Mouse (Mus musculus): ENCODE measurements around the gene Afdn. TPM values are rescaled to one million over a fixed set of nuclear protein-coding genes. Genes with fewer than 3 reads are reported as not detected.

Gene Afdn
- polyA plus RNA-seq, 1 experiment from 2014 or later, result 86.2 TPM

DNA sequence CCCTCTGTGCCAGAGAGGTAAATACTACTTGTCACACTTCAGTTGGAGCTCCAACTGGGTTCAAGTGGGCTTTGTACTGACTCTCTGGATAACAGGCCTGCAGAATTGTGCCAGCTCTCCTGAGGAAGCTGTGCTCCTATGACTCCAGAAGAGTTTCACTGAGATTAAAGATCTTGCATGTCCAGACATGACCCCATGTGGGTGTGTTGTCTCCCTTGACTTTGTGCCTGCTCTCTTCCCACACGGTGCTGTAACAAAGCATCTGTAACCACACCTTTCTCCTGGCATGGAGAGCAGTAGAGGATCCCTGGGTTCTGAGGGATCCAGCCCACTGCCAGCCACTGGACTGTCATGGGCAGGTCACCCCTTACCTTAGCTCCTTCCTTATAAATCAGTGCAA lies 95.1 kb downstream of the Afdn start:
- ATAC-seq (replicated peaks; ENCODE audit: low FRiP score, low TSS enrichment, low read depth), result no peak
- Histone ChIP-seq H3K9ac (ENCODE audit: low read length) (no peak overlapping the region), H3K27me3 (replicated peaks; ENCODE audit: control insufficient read depth, insufficient read depth, low read length) (no peaks in the 10 kb centered on the region), H3K4me1 (replicated peaks; ENCODE audit: control insufficient read depth, insufficient read depth, low read length) (no peaks in the 10 kb centered on the region), H3K9me3 (ENCODE audit: control insufficient read depth, low read length) (no peaks in the 10 kb centered on the region), H3K4me2 (ENCODE audit: low read length) (no peak overlapping the region), H3K27ac (ENCODE audit: low read depth) (no peak overlapping the region), H3K4me3 (ENCODE audit: low read depth, low read length) (no peak overlapping the region), H3K36me3 (ENCODE audit: control insufficient read depth, insufficient read depth, low read length) (peaks cover 58% of the 10 kb centered on the region)
- 89% methylated on average over 1 of the region's 1 CpGs for WGBS
- no peak for DNase-seq (ENCODE audit: low spot score)

DNA sequence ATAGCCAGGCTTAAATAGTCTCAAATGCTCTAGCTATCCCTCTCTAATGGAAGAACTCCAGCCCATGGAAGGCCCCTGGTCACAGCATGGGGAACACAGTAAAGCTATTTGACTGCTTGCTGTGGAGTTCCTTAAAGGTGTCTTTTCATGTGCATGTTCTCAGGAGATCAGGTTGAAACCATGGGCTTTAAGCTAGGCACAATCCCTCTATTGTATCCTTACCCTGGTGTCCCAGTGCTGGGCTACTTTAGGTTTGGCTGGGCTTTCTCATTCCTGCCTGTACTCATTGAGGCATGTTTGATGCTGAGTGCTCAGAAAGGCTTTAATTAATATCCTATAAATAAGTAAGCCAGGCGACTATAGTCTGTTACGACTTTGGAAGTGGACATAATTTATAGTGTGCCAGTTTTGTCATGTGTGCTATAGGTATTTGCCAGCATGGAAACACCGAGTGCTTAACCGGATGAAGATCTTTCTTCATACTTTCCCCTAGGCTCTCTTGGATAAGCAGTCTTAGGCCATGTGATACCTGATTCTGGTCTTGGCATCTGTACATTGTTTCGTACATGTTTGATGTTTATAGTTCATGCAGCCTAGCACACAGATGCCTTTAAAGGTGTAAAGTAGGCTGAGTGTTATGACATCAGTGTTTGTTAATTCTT lies 96.2 kb downstream of the Afdn start:
- H3K4me2 ChIP-seq (ENCODE audit: low read length), result no peak overlapping the region
- DNase-seq (ENCODE audit: low spot score) (no peak), ATAC-seq (replicated peaks; ENCODE audit: low FRiP score, low TSS enrichment, low read depth) (no peak)
- H3K27ac ChIP-seq (ENCODE audit: low read depth), result no peak overlapping the region
- no peaks in the 10 kb centered on the region for H3K4me1 ChIP-seq (replicated peaks; ENCODE audit: control insufficient read depth, insufficient read depth, low read length)
- WGBS, result 84% methylated on average over 5 of the region's 5 CpGs
- H3K36me3 ChIP-seq (ENCODE audit: control insufficient read depth, insufficient read depth, low read length), result peaks cover 55% of the 10 kb centered on the region
- no peaks in the 10 kb centered on the region for H3K9me3 ChIP-seq (ENCODE audit: control insufficient read depth, low read length)
- H3K27me3 ChIP-seq (replicated peaks; ENCODE audit: control insufficient read depth, insufficient read depth, low read length), result no peaks in the 10 kb centered on the region
- no peak overlapping the region for H3K9ac ChIP-seq (ENCODE audit: low read length)
- no peak overlapping the region for H3K4me3 ChIP-seq (ENCODE audit: low read depth, low read length)

DNA sequence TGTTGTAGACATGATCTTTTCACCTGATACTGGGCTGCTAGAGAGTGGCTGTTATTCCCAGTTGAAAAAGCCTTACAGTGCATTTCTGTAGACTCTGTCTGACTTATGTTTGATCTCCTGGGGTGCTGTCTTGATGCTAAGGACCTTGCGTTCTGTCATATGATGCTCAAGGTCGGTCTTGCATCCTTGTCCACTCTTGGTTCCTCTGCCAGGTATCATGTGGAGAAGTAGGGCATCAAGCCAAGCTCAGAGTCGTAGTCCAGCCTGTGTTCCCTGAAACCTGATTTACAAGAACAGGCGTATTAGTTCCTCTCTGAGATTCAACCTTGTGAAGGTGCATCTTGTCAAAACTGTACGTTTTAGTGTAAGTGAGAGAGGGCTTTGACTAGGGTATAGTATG lies 105.0 kb downstream of the Afdn start:
- H3K4me3 ChIP-seq (ENCODE audit: low read depth, low read length), result no peak overlapping the region
- H3K9me3 ChIP-seq (ENCODE audit: control insufficient read depth, low read length), result no peaks in the 10 kb centered on the region
- no peaks in the 10 kb centered on the region for H3K27me3 ChIP-seq (replicated peaks; ENCODE audit: control insufficient read depth, insufficient read depth, low read length)
- no peak overlapping the region for H3K9ac ChIP-seq (ENCODE audit: low read length)
- H3K27ac ChIP-seq (ENCODE audit: low read depth), result no peak overlapping the region
- H3K4me2 ChIP-seq (ENCODE audit: low read length), result no peak overlapping the region
- H3K4me1 ChIP-seq (replicated peaks; ENCODE audit: control insufficient read depth, insufficient read depth, low read length), result peaks cover 4% of the 10 kb centered on the region; the same call in 1 of the 2 replicates
- no peak for ATAC-seq (replicated peaks; ENCODE audit: low FRiP score, low TSS enrichment, low read depth)
- 96% methylated on average over 5 of the region's 5 CpGs for WGBS
- H3K36me3 ChIP-seq (ENCODE audit: control insufficient read depth, insufficient read depth, low read length), result peaks cover 34% of the 10 kb centered on the region
- no peak for DNase-seq (ENCODE audit: low spot score)

DNA sequence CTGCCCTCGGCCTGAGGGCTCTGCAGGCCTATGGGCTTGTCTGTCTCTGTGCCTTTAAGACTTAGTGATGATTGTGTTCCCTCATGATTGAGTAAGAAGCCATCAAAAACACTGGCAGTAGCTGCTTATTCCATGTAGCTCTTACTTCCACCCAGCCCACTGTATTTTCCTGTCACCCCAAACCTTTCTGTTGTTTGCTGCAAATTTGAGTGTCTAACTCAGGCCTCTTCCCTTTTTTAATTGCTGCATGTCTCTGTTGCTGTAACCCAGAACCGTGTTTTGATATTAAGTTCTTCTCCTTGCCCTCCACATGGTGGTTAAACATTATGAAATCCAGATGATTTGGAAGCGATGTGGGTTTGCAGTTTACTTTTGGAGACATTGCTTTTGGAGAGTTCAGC lies 106.6 kb downstream of the Afdn start:
- Histone ChIP-seq H3K9me3 (ENCODE audit: control insufficient read depth, low read length) (no peaks in the 10 kb centered on the region), H3K4me1 (replicated peaks; ENCODE audit: control insufficient read depth, insufficient read depth, low read length) (peaks cover 4% of the 10 kb centered on the region; the same call in 1 of the 2 replicates)

DNA sequence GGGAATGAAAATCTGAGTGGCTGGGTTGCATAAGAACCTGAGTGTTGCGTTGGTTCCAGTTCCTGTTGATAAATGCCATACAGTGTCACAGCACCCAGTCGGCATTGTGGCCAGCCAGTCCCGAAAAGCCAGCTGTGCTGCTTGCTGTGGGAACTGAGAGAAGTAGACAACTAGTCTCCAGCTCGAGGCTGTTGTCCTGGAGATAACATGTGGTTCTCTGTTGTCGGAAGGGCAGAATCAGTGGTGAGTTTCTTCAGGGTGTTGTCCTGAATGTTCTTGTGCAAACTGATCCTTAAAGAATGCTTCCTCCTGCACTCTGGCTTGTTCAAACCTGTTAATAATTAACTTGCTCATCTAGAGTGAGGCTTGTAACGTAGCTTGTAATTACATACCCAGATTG lies 107.1 kb downstream of the Afdn start:
- Histone ChIP-seq H3K4me1 (replicated peaks; ENCODE audit: control insufficient read depth, insufficient read depth, low read length) (peaks cover 4% of the 10 kb centered on the region; the same call in 1 of the 2 replicates), H3K4me3 (ENCODE audit: low read depth, low read length) (no peak overlapping the region), H3K27me3 (replicated peaks; ENCODE audit: control insufficient read depth, insufficient read depth, low read length) (no peaks in the 10 kb centered on the region), H3K36me3 (ENCODE audit: control insufficient read depth, insufficient read depth, low read length) (peaks cover 19% of the 10 kb centered on the region; the same call in 1 of the 2 replicates), H3K9ac (ENCODE audit: low read length) (no peak overlapping the region), H3K9me3 (ENCODE audit: control insufficient read depth, low read length) (no peaks in the 10 kb centered on the region), H3K27ac (ENCODE audit: low read depth) (peak overlapping the region; percentile 19; the same call in 1 of the 2 replicates), H3K4me2 (ENCODE audit: low read length) (0 out of 2 replicates have a peak overlapping the region, but pooled peaks have one; percentile 21)
- 47% methylated on average over 6 of the region's 6 CpGs for WGBS
- ATAC-seq (replicated peaks; ENCODE audit: low FRiP score, low TSS enrichment, low read depth) (peak; percentile 88), DNase-seq (ENCODE audit: low spot score) (peak; percentile 55)

More for the DNA sequence above, 106.6 kb downstream of the Afdn start:
- H3K4me3 ChIP-seq (ENCODE audit: low read depth, low read length), result no peak overlapping the region
- 0 out of 2 replicates have a peak overlapping the region, but pooled peaks have one; percentile 21 for H3K4me2 ChIP-seq (ENCODE audit: low read length)
- H3K27me3 ChIP-seq (replicated peaks; ENCODE audit: control insufficient read depth, insufficient read depth, low read length), result no peaks in the 10 kb centered on the region
- H3K36me3 ChIP-seq (ENCODE audit: control insufficient read depth, insufficient read depth, low read length), result peaks cover 21% of the 10 kb centered on the region
- H3K9ac ChIP-seq (ENCODE audit: low read length), result no peak overlapping the region
- no peak for DNase-seq (ENCODE audit: low spot score)
- peak overlapping the region; percentile 19; the same call in 1 of the 2 replicates for H3K27ac ChIP-seq (ENCODE audit: low read depth)
- ATAC-seq (replicated peaks; ENCODE audit: low FRiP score, low TSS enrichment, low read depth), result 0 out of 2 replicates have a peak, but pooled peaks have one; percentile 15
- WGBS, result 53% methylated on average over 3 of the region's 3 CpGs

DNA sequence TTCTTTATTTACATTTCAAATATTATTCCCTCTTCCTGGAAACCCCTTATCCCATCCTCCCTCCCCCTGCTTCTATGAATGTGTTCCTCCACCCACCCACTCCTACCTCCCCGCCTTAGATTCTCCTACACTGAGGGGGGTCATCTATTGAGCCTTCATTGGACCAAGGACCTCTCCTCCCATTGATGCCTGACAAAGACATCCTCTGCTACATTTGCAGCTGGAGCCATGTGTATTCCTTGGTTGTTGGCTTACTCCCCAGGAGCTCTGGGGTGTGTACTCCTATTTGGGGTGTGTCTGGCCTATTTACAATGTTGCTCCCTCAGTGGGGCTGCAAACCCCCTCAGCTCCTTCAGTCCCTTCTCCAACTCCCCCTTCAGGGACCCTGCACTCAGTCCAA lies 109.9 kb downstream of the Afdn start:
- Histone ChIP-seq H3K4me1 (replicated peaks; ENCODE audit: control insufficient read depth, insufficient read depth, low read length) (peaks cover 4% of the 10 kb centered on the region; the same call in 1 of the 2 replicates), H3K9me3 (ENCODE audit: control insufficient read depth, low read length) (no peaks in the 10 kb centered on the region), H3K27ac (ENCODE audit: low read depth) (no peak overlapping the region), H3K9ac (ENCODE audit: low read length) (no peak overlapping the region), H3K36me3 (ENCODE audit: control insufficient read depth, insufficient read depth, low read length) (0 out of 2 replicates have a peak, but pooled peaks cover 3% of the 10 kb centered on the region), H3K27me3 (replicated peaks; ENCODE audit: control insufficient read depth, insufficient read depth, low read length) (no peaks in the 10 kb centered on the region), H3K4me2 (ENCODE audit: low read length) (no peak overlapping the region), H3K4me3 (ENCODE audit: low read depth, low read length) (no peak overlapping the region)
- WGBS, result 100% methylated on average over 1 of the region's 1 CpGs
- no peak for DNase-seq (ENCODE audit: low spot score)
- ATAC-seq (replicated peaks; ENCODE audit: low FRiP score, low TSS enrichment, low read depth), result no peak

DNA sequence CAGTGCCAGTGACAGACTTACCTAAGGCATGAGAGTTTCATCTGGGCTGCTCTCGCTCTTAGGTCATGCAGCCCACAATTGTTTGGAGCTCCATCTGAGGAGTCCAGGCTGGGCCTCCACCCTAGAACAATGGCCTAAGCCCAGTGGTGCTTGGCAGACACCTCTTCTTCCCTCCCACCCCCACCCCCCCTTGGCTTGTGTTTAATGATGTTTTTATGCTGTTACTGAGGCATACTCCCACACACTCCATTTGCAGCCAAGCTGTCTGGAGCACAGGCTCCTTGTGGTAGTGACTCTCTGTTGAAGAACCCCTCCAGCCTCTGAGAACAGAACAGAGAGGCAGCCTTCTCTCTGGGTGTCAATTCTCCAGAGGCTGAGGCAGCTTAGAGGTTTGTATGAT lies 113.9 kb downstream of the Afdn start:
- Histone ChIP-seq H3K9ac (ENCODE audit: low read length) (no peak overlapping the region), H3K36me3 (ENCODE audit: control insufficient read depth, insufficient read depth, low read length) (0 out of 2 replicates have a peak, but pooled peaks cover 7% of the 10 kb centered on the region), H3K27me3 (replicated peaks; ENCODE audit: control insufficient read depth, insufficient read depth, low read length) (no peaks in the 10 kb centered on the region), H3K4me1 (replicated peaks; ENCODE audit: control insufficient read depth, insufficient read depth, low read length) (no peaks in the 10 kb centered on the region), H3K4me2 (ENCODE audit: low read length) (no peak overlapping the region), H3K27ac (ENCODE audit: low read depth) (no peak overlapping the region), H3K4me3 (ENCODE audit: low read depth, low read length) (no peak overlapping the region), H3K9me3 (ENCODE audit: control insufficient read depth, low read length) (no peaks in the 10 kb centered on the region)
- DNase-seq (ENCODE audit: low spot score) (no peak), ATAC-seq (replicated peaks; ENCODE audit: low FRiP score, low TSS enrichment, low read depth) (no peak)
- WGBS, result 90% methylated on average over 1 of the region's 1 CpGs

DNA sequence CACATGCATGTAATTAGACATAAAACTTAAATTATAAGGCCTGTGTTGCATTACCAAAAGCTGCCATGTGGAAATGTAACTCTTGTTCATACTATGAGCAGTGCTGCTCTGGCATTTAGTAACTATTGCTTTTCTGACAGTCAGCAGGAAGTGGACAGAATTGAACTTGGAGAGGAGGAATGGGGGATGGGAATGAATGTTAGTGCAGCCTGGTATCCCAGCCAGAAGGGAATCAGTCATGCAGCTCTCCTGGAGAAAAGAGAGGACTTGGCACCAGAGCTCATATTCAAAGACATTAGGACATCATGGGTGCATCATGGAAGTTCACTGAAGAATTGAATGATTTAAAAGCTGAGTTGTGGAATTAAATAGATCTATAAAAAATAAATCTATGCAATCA lies 117.1 kb downstream of the Afdn start:
- DNase-seq (ENCODE audit: low spot score) (no peak), ATAC-seq (replicated peaks; ENCODE audit: low FRiP score, low TSS enrichment, low read depth) (no peak)
- no peak overlapping the region for H3K27ac ChIP-seq (ENCODE audit: low read depth)
- no peaks in the 10 kb centered on the region for H3K4me1 ChIP-seq (replicated peaks; ENCODE audit: control insufficient read depth, insufficient read depth, low read length)
- H3K36me3 ChIP-seq (ENCODE audit: control insufficient read depth, insufficient read depth, low read length), result peaks cover 18% of the 10 kb centered on the region
- no peaks in the 10 kb centered on the region for H3K9me3 ChIP-seq (ENCODE audit: control insufficient read depth, low read length)
- no peak overlapping the region for H3K9ac ChIP-seq (ENCODE audit: low read length)
- no peak overlapping the region for H3K4me2 ChIP-seq (ENCODE audit: low read length)
- no peaks in the 10 kb centered on the region for H3K27me3 ChIP-seq (replicated peaks; ENCODE audit: control insufficient read depth, insufficient read depth, low read length)
- H3K4me3 ChIP-seq (ENCODE audit: low read depth, low read length), result no peak overlapping the region

DNA sequence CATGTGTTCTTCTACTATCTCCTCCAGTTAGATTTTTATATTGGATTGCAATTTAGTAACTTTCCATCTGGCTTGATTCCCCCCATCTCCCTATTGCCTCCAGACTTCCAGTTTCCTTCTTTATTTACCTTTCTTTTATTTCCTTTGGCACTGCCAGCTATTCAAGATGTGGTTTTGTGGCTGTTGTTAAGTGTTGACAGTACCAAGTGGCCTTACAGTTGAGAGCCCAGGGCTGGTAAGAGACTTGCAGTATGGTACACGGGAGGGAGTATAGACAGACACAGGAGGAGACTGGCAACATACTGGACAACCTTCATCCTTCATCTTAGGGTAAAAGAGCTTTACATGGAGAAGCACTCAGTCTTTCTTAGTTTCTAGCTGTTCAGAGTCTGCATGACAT lies 119.4 kb downstream of the Afdn start:
- 80% methylated on average over 1 of the region's 1 CpGs for WGBS
- no peak for DNase-seq (ENCODE audit: low spot score)
- Histone ChIP-seq H3K27me3 (replicated peaks; ENCODE audit: control insufficient read depth, insufficient read depth, low read length) (no peaks in the 10 kb centered on the region), H3K4me3 (ENCODE audit: low read depth, low read length) (no peak overlapping the region), H3K9ac (ENCODE audit: low read length) (no peak overlapping the region), H3K27ac (ENCODE audit: low read depth) (no peak overlapping the region), H3K4me1 (replicated peaks; ENCODE audit: control insufficient read depth, insufficient read depth, low read length) (no peaks in the 10 kb centered on the region), H3K9me3 (ENCODE audit: control insufficient read depth, low read length) (no peaks in the 10 kb centered on the region), H3K4me2 (ENCODE audit: low read length) (no peak overlapping the region), H3K36me3 (ENCODE audit: control insufficient read depth, insufficient read depth, low read length) (peaks cover 36% of the 10 kb centered on the region)
- no peak for ATAC-seq (replicated peaks; ENCODE audit: low FRiP score, low TSS enrichment, low read depth)

All from intestine, embryonic 14.5 days (tissue).